Mouse (Mus musculus) kidney, adult 10 weeks (tissue): ENCODE results near the gene Tpd52l2. TPM values are rescaled to one million over a fixed set of nuclear protein-coding genes. Genes with fewer than 3 reads are reported as not detected.

Experiments
- polyA plus RNA-seq: library from polyadenylated mRNA; stranded (reverse); fragments of 350-450 nt; fragmentation: Illumina TruSeq; extraction: RNeasy Lipid Tissue Mini Kit (QIAGEN cat#74804); gene quantifications from one replicate; pipeline ENCODE4 v1.2.3, GENCODE M21; 2014; ENCODE audit warnings: low read depth, low replicate concordance

Gene Tpd52l2
- polyA plus RNA-seq = 35.5 TPM

GRCm38 (mm10) chr2:181496831-181497547 lies at the start of gene Tpd52l2:
Gene Tpd52l2, plus strand, starts transcription at chr2:181497142.

GRCm38 (mm10) chr2:181459153-181459672 lies 37.7 kb upstream of the Tpd52l2 start, which contains the start of gene Zbtb46:
Gene Zbtb46, minus strand, starts transcription at chr2:181459426.

GRCm38 (mm10) chr2:181493156-181493927 lies 3.6 kb upstream of the Tpd52l2 start, which contains the start of gene Abhd16b:
Gene Abhd16b, plus strand, starts transcription at chr2:181493206.

GRCm38 (mm10) chr2:181520118-181520935 lies 23.4 kb downstream of the Tpd52l2 start, which contains the start of gene Dnajc5:
Gene Dnajc5, plus strand, starts transcription at chr2:181520485.

Other genes with a start within 250 kb of the Tpd52l2 start
- gene Gmeb2, start 209.1 kb upstream of the Tpd52l2 start, polyA plus RNA-seq = 4.6 TPM
- gene Stmn3, start 182.6 kb upstream of the Tpd52l2 start, polyA plus RNA-seq = not detected
- 4.9 TPM for gene Rtel1, start 177.4 kb upstream of the Tpd52l2 start, polyA plus RNA-seq
- 1.1 TPM for gene Zgpat, start 132.2 kb upstream of the Tpd52l2 start, polyA plus RNA-seq
- gene Arfrp1, start 131.7 kb upstream of the Tpd52l2 start, polyA plus RNA-seq = 33.3 TPM
- gene Lime1, start 117.1 kb upstream of the Tpd52l2 start, polyA plus RNA-seq = 1.3 TPM
- gene Zbtb46, start 37.7 kb upstream of the Tpd52l2 start, polyA plus RNA-seq = 4.2 TPM
- not detected for gene Abhd16b, start 3.9 kb upstream of the Tpd52l2 start, polyA plus RNA-seq
- 32.7 TPM for gene Dnajc5, start 23.3 kb downstream of the Tpd52l2 start, polyA plus RNA-seq
- gene Uckl1, start 87.8 kb downstream of the Tpd52l2 start, polyA plus RNA-seq = 12.0 TPM
- 25.0 TPM for gene Prpf6, start 94.7 kb downstream of the Tpd52l2 start, polyA plus RNA-seq
- 1.3 TPM for gene Zfp512b, start 95.7 kb downstream of the Tpd52l2 start, polyA plus RNA-seq
- 6.5 TPM for gene Samd10, start 102.1 kb downstream of the Tpd52l2 start, polyA plus RNA-seq
- not detected for gene Gm29797, start 159.9 kb downstream of the Tpd52l2 start, polyA plus RNA-seq
- not detected for gene Sox18, start 174.5 kb downstream of the Tpd52l2 start, polyA plus RNA-seq
- gene Tcea2, start 183.2 kb downstream of the Tpd52l2 start, polyA plus RNA-seq = 0.49 TPM
- 3.9 TPM for gene Rgs19, start 196.8 kb downstream of the Tpd52l2 start, polyA plus RNA-seq
- not detected for gene Lkaaear1, start 201.3 kb downstream of the Tpd52l2 start, polyA plus RNA-seq
- gene Oprl1, start 217.9 kb downstream of the Tpd52l2 start, polyA plus RNA-seq = not detected